Mouse (Mus musculus): Measurements from ENCODE around the gene Ankle1. TPM values are rescaled to one million over a fixed set of nuclear protein-coding genes. Genes with fewer than 3 reads are reported as not detected.

Ankle1 gene
- under 1 TPM; 0.35 to 0.36 TPM for total RNA-seq (2021)
- long read RNA-seq, experiment 1, partial matches to known transcripts, result 0 of 1 reads
- long read RNA-seq, experiment 1, other reads (novel, unspliced or antisense), result 1 of 1 reads
- long read RNA-seq, experiment 2, result 0 reads

DNA sequence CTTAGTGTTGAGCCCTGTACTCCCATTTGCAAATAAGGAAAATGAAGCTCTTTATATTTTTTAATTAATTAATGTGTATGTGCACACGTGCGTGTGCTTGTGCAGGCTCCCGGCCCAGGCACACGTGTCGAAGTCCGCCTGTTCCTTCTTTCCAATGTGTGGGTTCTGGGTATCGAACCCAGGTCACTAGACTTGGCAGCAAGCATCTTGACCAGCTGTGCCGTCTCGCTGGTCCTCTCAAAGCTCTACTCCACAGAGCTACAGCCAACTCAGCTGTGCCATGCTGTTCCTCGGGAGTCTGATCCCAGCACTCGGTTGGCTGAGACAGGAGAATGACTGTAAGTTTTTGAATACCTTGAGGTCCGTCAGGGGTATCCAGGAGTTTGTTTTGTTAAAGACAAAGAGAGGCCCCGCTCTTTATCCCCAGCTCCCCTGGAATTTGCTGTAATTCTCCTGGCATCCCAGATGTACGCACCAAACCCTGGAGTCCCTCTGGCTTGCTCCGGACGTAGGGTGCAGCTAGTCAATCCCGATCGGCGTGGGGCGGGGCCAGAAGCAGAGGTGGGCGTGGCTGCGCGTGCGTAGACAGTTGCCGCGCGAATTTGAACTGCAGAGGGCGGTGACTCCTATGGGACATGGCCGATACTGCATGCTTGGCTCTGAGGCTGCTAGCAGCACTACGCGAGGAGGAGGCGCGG, at the start of gene Ankle1:
Ankle1 (plus strand) TSS at position 610 of the 698 bp plus-strand sequence.
- peak; percentile 62 for TF ChIP-seq CTCF (IDR thresholded peaks at IDR 0.05)
- H3K27ac ChIP-seq, result 0 out of 2 replicates have a peak within 1 kb of the TSS, but pooled peaks have one; percentile 5
- peak; percentile 90 to 94 for DNase-seq (ENCODE audit: extremely low spot score in 1 of 2, low spot score in 2 of 2)
- peak within 1 kb of the TSS; percentile 40 for H3K4me3 ChIP-seq
- intact Hi-C loops (cut with DNase I), result loop anchor here (2.0 kb wide), 1 partner anchor 53 kb away; no protein-coding TSS in a partner anchor

DNA sequence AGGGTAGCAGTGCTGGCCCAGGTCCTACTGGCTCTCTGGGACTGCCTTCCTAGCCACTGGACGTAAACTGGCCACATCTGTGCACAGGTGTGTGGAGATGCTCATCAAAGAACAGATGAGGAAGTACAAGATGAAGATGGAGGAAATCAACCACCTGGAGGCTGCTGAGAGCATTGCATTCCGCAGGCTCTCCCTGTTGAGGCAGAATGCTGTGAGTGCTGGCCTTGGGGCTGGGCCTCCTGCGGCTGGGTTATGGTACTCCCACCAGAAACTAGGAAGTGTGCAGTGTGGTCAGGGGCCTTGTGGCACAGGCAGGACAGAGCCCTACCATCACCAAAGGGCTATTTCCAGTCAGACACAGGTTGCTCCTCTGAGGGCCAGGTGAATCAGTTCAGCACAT, 47.8 kb upstream of the Ankle1 start:
- Histone ChIP-seq H3K27ac (no peak overlapping the region), H3K4me3 (no peak overlapping the region)
- intact Hi-C loops (cut with DNase I), result no loop called here
- peak; percentile 5 for TF ChIP-seq CTCF (IDR thresholded peaks at IDR 0.05)
- DNase-seq (ENCODE audit: extremely low spot score in 1 of 2, low spot score in 2 of 2), result no peak

DNA sequence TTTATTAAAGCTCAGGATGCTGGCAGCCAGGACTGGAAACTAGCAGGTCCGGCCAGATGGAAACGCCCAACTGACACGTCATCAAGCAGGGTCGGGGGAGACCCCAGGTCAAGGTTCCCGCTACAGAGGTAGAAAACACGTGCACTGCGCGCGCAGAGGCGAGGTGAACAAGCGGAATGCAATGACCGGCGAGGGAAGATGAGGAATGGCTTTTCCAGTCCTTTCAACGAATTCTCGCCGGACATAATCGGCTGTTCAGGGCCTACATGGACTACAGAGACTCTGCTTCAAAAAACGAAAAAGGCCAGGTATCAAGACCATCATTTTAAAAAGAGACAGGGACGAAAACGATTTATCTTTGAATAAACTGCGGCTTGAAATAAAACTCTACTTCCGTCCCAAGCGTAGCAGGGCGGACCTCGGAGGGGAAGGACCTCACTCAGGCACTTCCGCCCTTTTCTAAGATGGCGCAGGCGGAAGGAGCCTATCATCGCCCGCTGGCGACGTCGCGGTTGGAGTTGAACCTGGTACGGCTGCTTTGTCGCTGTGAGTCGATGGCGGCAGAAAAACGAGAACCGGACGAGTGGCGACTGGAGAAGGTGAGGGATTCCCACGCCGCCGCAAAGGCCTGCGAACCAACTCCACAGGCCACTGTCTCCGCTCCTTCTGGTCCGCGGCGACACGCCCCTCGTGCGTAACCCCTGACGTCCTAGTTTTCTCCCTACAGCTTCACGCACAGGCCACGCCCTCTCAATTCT, 38.9 kb upstream of the Ankle1 start, which contains the start of gene Use1:
Use1 (plus strand) TSS at position 78 of the 758 bp plus-strand sequence.
- peak; percentile 88 to 89 for DNase-seq (ENCODE audit: extremely low spot score in 1 of 2, low spot score in 2 of 2)
- intact Hi-C loops (cut with DNase I), result loop anchor here (2.0 to 5.0 kb wide), 4 partner anchors 30 to 555 kb away; partner anchors contain the start of genes Babam1, Haus8, Myo9b and Rpl18a
- peak within 1 kb of the TSS; percentile 99 for H3K27ac ChIP-seq
- TF ChIP-seq CTCF (IDR thresholded peaks at IDR 0.05), result no peak
- peak within 1 kb of the TSS; percentile 65 for H3K4me3 ChIP-seq

DNA sequence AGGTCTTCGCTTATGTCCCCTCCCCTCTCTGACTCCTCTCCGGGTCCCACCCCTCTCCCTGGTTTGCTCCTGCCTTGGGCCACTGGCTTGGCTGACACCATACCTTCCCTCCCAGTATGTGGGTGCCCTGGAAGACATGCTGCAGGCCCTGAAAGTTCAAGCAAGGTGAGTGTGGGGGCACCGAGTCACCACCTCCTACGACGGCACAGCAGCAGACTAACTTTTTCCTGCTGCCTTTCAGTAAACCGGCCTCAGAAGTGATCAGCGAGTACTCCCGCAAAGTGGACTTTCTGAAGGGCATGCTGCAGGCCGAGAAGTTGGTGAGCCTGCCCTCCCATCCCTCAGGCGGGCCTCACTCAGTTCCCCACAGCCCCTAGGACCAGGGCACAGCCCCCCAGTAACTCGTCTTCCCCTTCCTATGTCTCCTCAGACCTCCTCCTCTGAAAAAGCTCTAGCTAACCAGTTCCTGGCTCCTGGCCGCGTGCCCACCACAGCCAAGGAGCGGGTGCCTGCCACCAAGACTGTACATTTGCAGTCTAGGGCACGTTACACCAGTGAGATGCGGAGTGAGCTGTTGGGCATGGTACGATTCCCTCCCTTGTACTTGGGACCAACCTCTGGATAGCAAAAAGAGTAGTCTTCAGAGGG, 38.2 kb upstream of the Ankle1 start:
- intact Hi-C loops (cut with DNase I), result loop anchor here (2.0 to 5.0 kb wide), 4 partner anchors 29 to 555 kb away; partner anchors contain the start of genes Babam1, Haus8, Myo9b and Rpl18a

DNA sequence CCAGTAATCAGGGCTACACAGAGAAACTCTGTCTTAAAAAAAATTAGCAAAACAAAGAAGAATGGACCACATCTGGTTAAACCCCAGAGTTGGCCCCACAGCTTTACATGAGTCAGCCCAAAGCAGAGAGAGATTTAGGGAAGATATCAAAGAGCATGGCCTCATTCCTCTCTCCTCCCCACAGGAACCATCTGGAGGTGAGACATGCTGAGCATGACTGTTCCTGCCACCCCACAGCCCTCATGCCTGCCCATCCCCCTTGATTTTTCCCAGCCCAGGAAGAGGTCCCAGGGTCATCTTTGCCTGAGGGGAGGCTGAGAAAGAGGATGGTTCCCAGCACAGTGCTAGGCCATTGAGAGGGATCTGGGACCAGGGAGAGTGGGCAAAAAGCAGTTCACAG, 37.4 kb upstream of the Ankle1 start:
- no peak for TF ChIP-seq CTCF (IDR thresholded peaks at IDR 0.05)
- intact Hi-C loops (cut with DNase I), result loop anchor here (5.0 kb wide), 3 partner anchors 96 to 554 kb away; partner anchors contain the start of genes Haus8, Myo9b and Rpl18a
- Histone ChIP-seq H3K27ac (no peak overlapping the region), H3K4me3 (no peak overlapping the region)
- DNase-seq (ENCODE audit: extremely low spot score in 1 of 2, low spot score in 2 of 2), result no peak

More for the DNA sequence above, 38.2 kb upstream of the Ankle1 start:
- peak overlapping the region; percentile 65 for H3K4me3 ChIP-seq
- DNase-seq (ENCODE audit: extremely low spot score in 1 of 2, low spot score in 2 of 2), result no peak
- H3K27ac ChIP-seq, result peak overlapping the region; percentile 99
- TF ChIP-seq CTCF (IDR thresholded peaks at IDR 0.05), result no peak

DNA sequence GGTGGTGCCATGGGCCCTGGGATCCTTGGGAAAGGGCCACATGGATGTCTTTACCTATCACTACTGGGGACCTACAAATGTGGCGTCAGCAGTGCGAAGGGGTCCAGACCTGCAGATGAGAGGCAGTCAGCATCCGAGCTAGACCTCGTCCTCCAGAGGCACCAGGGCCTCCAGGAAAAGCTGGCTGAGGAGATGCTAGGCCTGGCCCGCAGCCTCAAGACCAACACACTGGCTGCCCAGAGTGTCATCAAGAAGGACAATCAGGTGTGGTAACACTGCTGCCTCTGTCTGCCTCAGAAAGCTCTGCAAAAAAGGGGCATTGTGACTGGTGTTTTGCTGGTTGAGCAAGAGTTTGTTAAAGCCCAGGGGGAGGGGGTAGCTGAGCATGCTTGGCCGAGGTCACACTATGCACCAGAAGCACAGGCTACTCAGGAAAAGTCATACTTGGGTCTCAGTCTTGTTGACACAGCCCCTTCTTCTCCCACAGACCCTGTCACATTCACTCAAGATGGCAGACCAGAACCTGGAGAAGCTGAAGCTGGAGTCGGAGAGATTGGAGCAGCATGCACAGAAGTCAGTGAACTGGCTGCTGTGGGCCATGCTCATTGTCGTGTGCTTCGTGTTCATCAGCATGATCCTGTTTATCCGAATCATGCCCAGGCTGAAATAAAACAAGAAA, 36.6 kb upstream of the Ankle1 start:
- no peak for TF ChIP-seq CTCF (IDR thresholded peaks at IDR 0.05)
- no peak for DNase-seq (ENCODE audit: extremely low spot score in 1 of 2, low spot score in 2 of 2)
- intact Hi-C loops (cut with DNase I), result loop anchor here (5.0 kb wide), 3 partner anchors 97 to 553 kb away; partner anchors contain the start of genes Haus8, Myo9b and Rpl18a
- Histone ChIP-seq H3K4me3 (no peak overlapping the region), H3K27ac (no peak overlapping the region)

DNA sequence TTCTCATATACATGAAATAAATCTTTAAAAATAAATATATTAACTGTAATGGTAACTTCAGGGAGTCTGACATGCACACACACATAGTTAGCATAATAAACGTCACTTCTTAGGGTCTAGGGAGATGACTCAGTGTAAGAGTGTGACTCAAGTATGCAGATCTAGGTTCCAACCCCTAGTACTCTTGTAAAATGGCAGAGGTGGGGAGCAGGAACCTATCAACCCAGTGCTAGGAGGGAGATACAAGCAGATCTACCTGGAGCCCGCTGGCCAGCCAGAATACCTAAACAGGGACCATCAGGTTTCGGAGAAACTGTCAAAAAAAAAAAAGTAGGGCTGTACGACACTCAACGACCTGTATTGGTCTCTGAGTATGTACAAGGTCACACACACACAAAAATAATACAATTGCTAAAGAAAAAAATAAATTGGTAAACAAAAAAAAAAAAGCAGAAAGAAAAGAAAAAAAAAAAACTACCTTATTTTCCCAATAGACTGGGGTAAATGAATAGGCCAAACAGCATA, 35.0 kb upstream of the Ankle1 start:
- peak overlapping the region; percentile 99 for H3K27ac ChIP-seq
- intact Hi-C loops (cut with DNase I), result loop anchor here (5.0 kb wide), 1 partner anchor 92 kb away; the partner anchor contains the start of genes Abhd8 and Mrpl34
- no peak for DNase-seq (ENCODE audit: extremely low spot score in 1 of 2, low spot score in 2 of 2)

DNA sequence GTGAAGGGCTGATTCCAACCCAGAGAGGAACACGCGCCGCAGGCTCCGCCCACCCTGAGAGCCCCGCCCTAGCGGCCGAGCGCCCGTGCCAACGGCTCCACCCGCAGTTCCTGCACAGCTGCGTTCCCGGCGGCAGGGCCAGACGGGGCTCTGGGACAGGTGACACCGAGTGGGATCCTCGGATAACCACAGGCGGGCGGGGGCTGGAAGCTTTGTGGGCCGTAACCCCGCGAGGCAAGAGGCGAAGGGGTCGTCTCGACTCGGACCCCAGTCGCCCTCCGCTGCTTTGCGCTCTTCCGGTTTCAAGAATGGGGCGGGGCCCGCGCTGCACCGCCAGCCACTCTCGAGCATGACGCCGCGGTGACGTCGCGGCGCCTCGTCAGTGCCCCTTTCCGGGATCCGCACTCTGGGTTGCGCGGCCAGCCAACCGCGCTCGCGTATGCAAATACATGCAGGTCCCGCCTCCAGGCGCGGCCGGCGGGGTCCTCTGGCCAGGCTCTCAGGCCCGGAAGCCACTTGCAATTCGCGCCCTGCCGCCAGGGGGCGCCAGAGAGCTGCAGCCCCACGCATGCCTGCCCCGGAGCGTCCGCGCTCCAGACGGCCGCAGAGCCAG, 34.5 kb upstream of the Ankle1 start, which contains the start of gene Ocel1:
Ocel1 (plus strand) TSS at position 63 of the 613 bp plus-strand sequence.
- intact Hi-C loops (cut with DNase I), result loop anchor here (5.0 kb wide), 1 partner anchor 91 kb away; the partner anchor contains the start of genes Abhd8 and Mrpl34
- peak; percentile 98 to 99 for DNase-seq (ENCODE audit: extremely low spot score in 1 of 2, low spot score in 2 of 2)
- peak; percentile 100 for TF ChIP-seq CTCF (IDR thresholded peaks at IDR 0.05)
- H3K4me3 ChIP-seq, result peak within 1 kb of the TSS; percentile 95
- peak within 1 kb of the TSS; percentile 99 for H3K27ac ChIP-seq

More for the DNA sequence above, 35.0 kb upstream of the Ankle1 start:
- peak overlapping the region; percentile 95 for H3K4me3 ChIP-seq
- no peak for TF ChIP-seq CTCF (IDR thresholded peaks at IDR 0.05)

DNA sequence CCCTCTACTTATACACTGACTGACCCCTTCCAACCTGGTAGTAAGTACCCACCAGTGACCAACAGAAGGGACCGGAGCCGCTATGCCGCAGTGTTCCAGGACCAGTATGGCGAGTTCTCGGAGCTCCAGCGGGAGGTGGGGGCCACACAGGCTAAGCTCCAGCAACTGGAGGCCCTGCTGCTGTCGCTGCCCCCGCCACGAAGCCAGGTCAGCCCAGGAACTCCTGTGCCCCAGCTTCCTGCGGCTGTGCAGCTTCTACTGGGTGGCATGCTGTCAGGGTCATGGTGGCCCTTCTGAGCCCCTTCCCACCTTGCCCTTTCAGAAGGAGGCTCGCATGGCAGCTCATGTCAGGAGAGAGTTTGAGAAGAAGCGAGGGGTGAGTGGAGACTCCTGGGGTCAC, 33.4 kb upstream of the Ankle1 start:
- no peak for DNase-seq (ENCODE audit: extremely low spot score in 1 of 2, low spot score in 2 of 2)
- intact Hi-C loops (cut with DNase I), result loop anchor here (5.0 kb wide), 1 partner anchor 90 kb away; the partner anchor contains the start of genes Abhd8 and Mrpl34

DNA sequence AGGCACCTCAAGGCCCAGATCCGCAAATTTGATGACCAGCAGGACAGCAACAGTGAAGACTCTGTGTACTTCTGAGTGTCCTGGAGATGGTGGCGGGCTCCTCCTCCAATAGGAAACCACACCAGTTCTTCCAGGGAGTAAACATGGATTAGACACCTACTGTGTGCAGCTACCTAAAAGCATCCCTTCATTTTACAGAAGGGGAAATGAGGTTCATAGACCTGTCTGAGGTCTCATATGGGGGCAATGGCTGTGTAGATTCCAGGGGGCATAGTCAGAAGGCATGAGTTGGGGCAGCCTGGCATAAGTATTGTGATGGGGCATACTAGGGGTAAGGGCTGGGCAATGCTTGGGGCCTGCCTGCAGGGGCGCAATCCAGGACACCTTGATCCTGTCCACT, 32.8 kb upstream of the Ankle1 start:
- DNase-seq (ENCODE audit: extremely low spot score in 1 of 2, low spot score in 2 of 2), result no peak
- Histone ChIP-seq H3K27ac (no peak overlapping the region), H3K4me3 (no peak overlapping the region)
- no peak for TF ChIP-seq CTCF (IDR thresholded peaks at IDR 0.05)
- intact Hi-C loops (cut with DNase I), result loop anchor here (5.0 kb wide), 1 partner anchor 89 kb away; the partner anchor contains the start of genes Abhd8 and Mrpl34

More for the DNA sequence above, 33.4 kb upstream of the Ankle1 start:
- no peak for TF ChIP-seq CTCF (IDR thresholded peaks at IDR 0.05)
- Histone ChIP-seq H3K27ac (no peak overlapping the region), H3K4me3 (no peak overlapping the region)
